Mouse (Mus musculus): Measurements from ENCODE around the gene Il25. TPM values are rescaled to one million over a fixed set of nuclear protein-coding genes. Genes with fewer than 3 reads are reported as not detected.
"Not testable (repeated sequence)": the region's sequence is repeated elsewhere in the genome, so short reads cannot be mapped to it uniquely, and the experiment has no call there.

Il25 gene
- polyA plus RNA-seq, 1 experiment from 2014 or later, result not detected

- 40% methylated on average over 12 of the region's 12 CpGs for WGBS
These were observed 7.1 kb downstream of the Il25 start for GRCm38 (mm10) chr14:54939434-54940175.

GRCm38 (mm10) chr14:54940176-54940530 lies 7.7 kb downstream of the Il25 start:
- Histone ChIP-seq H3K9me3 (ENCODE audit: low read length) (no peaks in the 10 kb centered on the region), H3K9ac (replicated peaks; ENCODE audit: low read length) (no peak overlapping the region), H3K27me3 (ENCODE audit: insufficient read depth, low read length) (no peaks in the 10 kb centered on the region), H3K36me3 (ENCODE audit: insufficient read depth, low read length) (no peaks in the 10 kb centered on the region), H3K4me1 (ENCODE audit: insufficient read depth, low read length) (peaks cover 16% of the 10 kb centered on the region; the same call in 1 of the 2 replicates), H3K4me2 (replicated peaks; ENCODE audit: low read depth, low read length) (no peak overlapping the region), H3K27ac (ENCODE audit: low read length) (no peak overlapping the region), H3K4me3 (ENCODE audit: low read length) (no peak overlapping the region)
- 61% methylated on average over 3 of the region's 3 CpGs for WGBS
- ATAC-seq (ENCODE audit: low FRiP score, low TSS enrichment), result no peak

More at GRCm38 (mm10) chr14:54939434-54940175, 7.1 kb downstream of the Il25 start:
- Histone ChIP-seq H3K4me2 (replicated peaks; ENCODE audit: low read depth, low read length) (no peak overlapping the region), H3K36me3 (ENCODE audit: insufficient read depth, low read length) (no peaks in the 10 kb centered on the region), H3K27ac (ENCODE audit: low read length) (peak overlapping the region; percentile 13; the same call in 1 of the 2 replicates), H3K9ac (replicated peaks; ENCODE audit: low read length) (no peak overlapping the region), H3K27me3 (ENCODE audit: insufficient read depth, low read length) (no peaks in the 10 kb centered on the region), H3K4me1 (ENCODE audit: insufficient read depth, low read length) (peaks cover 16% of the 10 kb centered on the region; the same call in 1 of the 2 replicates), H3K9me3 (ENCODE audit: low read length) (no peaks in the 10 kb centered on the region), H3K4me3 (ENCODE audit: low read length) (no peak overlapping the region)
- peak; percentile 57 for ATAC-seq (ENCODE audit: low FRiP score, low TSS enrichment)

GRCm38 (mm10) chr14:54941024-54941978 lies 8.8 kb downstream of the Il25 start:
- no peak overlapping the region for H3K27ac ChIP-seq (ENCODE audit: low read length)
- no peak overlapping the region for H3K4me2 ChIP-seq (replicated peaks; ENCODE audit: low read depth, low read length)
- no peaks in the 10 kb centered on the region for H3K36me3 ChIP-seq (ENCODE audit: insufficient read depth, low read length)
- WGBS, result 59% methylated on average over 13 of the region's 13 CpGs
- H3K4me1 ChIP-seq (ENCODE audit: insufficient read depth, low read length), result peaks cover 10% of the 10 kb centered on the region; the same call in 1 of the 2 replicates
- no peaks in the 10 kb centered on the region for H3K9me3 ChIP-seq (ENCODE audit: low read length)
- no peak overlapping the region for H3K4me3 ChIP-seq (ENCODE audit: low read length)
- ATAC-seq (ENCODE audit: low FRiP score, low TSS enrichment), result no peak
- H3K27me3 ChIP-seq (ENCODE audit: insufficient read depth, low read length), result no peaks in the 10 kb centered on the region
- no peak overlapping the region for H3K9ac ChIP-seq (replicated peaks; ENCODE audit: low read length)

- Histone ChIP-seq H3K27ac (ENCODE audit: low read length) (no peak overlapping the region), H3K36me3 (ENCODE audit: insufficient read depth, low read length) (no peaks in the 10 kb centered on the region), H3K9me3 (ENCODE audit: low read length) (no peaks in the 10 kb centered on the region), H3K9ac (replicated peaks; ENCODE audit: low read length) (no peak overlapping the region), H3K4me3 (ENCODE audit: low read length) (no peak overlapping the region), H3K4me1 (ENCODE audit: insufficient read depth, low read length) (0 out of 2 replicates have a peak, but pooled peaks cover 5% of the 10 kb centered on the region), H3K4me2 (replicated peaks; ENCODE audit: low read depth, low read length) (no peak overlapping the region), H3K27me3 (ENCODE audit: insufficient read depth, low read length) (no peaks in the 10 kb centered on the region)
- 84% methylated on average over 7 of the region's 8 CpGs for WGBS
- ATAC-seq (ENCODE audit: low FRiP score, low TSS enrichment), result no peak
These were observed 10.0 kb downstream of the Il25 start for GRCm38 (mm10) chr14:54942479-54942878.

GRCm38 (mm10) chr14:54943971-54944370 lies 11.5 kb downstream of the Il25 start:
- no peak overlapping the region for H3K27ac ChIP-seq (ENCODE audit: low read length)
- H3K27me3 ChIP-seq (ENCODE audit: insufficient read depth, low read length), result no peaks in the 10 kb centered on the region
- 0 out of 2 replicates have a peak, but pooled peaks cover 5% of the 10 kb centered on the region for H3K4me1 ChIP-seq (ENCODE audit: insufficient read depth, low read length)
- H3K9me3 ChIP-seq (ENCODE audit: low read length), result no peaks in the 10 kb centered on the region
- no peak overlapping the region for H3K4me2 ChIP-seq (replicated peaks; ENCODE audit: low read depth, low read length)
- H3K4me3 ChIP-seq (ENCODE audit: low read length), result no peak overlapping the region
- WGBS, result 96% methylated on average over 7 of the region's 7 CpGs
- H3K36me3 ChIP-seq (ENCODE audit: insufficient read depth, low read length), result no peaks in the 10 kb centered on the region
- H3K9ac ChIP-seq (replicated peaks; ENCODE audit: low read length), result no peak overlapping the region
- no peak for ATAC-seq (ENCODE audit: low FRiP score, low TSS enrichment)

GRCm38 (mm10) chr14:54944939-54945338 lies 12.4 kb downstream of the Il25 start:
- no peak overlapping the region for H3K9ac ChIP-seq (replicated peaks; ENCODE audit: low read length)
- ATAC-seq (ENCODE audit: low FRiP score, low TSS enrichment), result no peak
- no peaks in the 10 kb centered on the region for H3K27me3 ChIP-seq (ENCODE audit: insufficient read depth, low read length)
- no peak overlapping the region for H3K4me3 ChIP-seq (ENCODE audit: low read length)
- WGBS, result 76% methylated on average over 2 of the region's 2 CpGs
- H3K27ac ChIP-seq (ENCODE audit: low read length), result no peak overlapping the region
- 0 out of 2 replicates have a peak, but pooled peaks cover 3% of the 10 kb centered on the region for H3K4me1 ChIP-seq (ENCODE audit: insufficient read depth, low read length)
- H3K4me2 ChIP-seq (replicated peaks; ENCODE audit: low read depth, low read length), result no peak overlapping the region
- H3K9me3 ChIP-seq (ENCODE audit: low read length), result no peaks in the 10 kb centered on the region
- no peaks in the 10 kb centered on the region for H3K36me3 ChIP-seq (ENCODE audit: insufficient read depth, low read length)

- Histone ChIP-seq H3K9me3 (ENCODE audit: low read length) (no peaks in the 10 kb centered on the region), H3K36me3 (ENCODE audit: insufficient read depth, low read length) (no peaks in the 10 kb centered on the region), H3K4me3 (ENCODE audit: low read length) (no peak overlapping the region), H3K4me2 (replicated peaks; ENCODE audit: low read depth, low read length) (no peak overlapping the region), H3K27ac (ENCODE audit: low read length) (no peak overlapping the region), H3K27me3 (ENCODE audit: insufficient read depth, low read length) (no peaks in the 10 kb centered on the region), H3K4me1 (ENCODE audit: insufficient read depth, low read length) (no peaks in the 10 kb centered on the region), H3K9ac (replicated peaks; ENCODE audit: low read length) (no peak overlapping the region)
- no peak for ATAC-seq (ENCODE audit: low FRiP score, low TSS enrichment)
- 64% methylated on average over 19 of the region's 19 CpGs for WGBS
These were observed 13.6 kb downstream of the Il25 start for GRCm38 (mm10) chr14:54945975-54946704.

GRCm38 (mm10) chr14:54947008-54947407 lies 14.5 kb downstream of the Il25 start:
- H3K27ac ChIP-seq (ENCODE audit: low read length); H3K9me3 ChIP-seq (ENCODE audit: low read length); H3K36me3 ChIP-seq (ENCODE audit: insufficient read depth, low read length); H3K4me1 ChIP-seq (ENCODE audit: insufficient read depth, low read length); H3K9ac ChIP-seq (replicated peaks; ENCODE audit: low read length); H3K4me3 ChIP-seq (ENCODE audit: low read length); H3K4me2 ChIP-seq (replicated peaks; ENCODE audit: low read depth, low read length); H3K27me3 ChIP-seq (ENCODE audit: insufficient read depth, low read length); ATAC-seq (ENCODE audit: low FRiP score, low TSS enrichment): not testable (repeated sequence)
- 86% methylated on average over 8 of the region's 11 CpGs for WGBS

- no peak overlapping the region for H3K9ac ChIP-seq (replicated peaks; ENCODE audit: low read length)
- no peaks in the 10 kb centered on the region for H3K36me3 ChIP-seq (ENCODE audit: insufficient read depth, low read length)
- ATAC-seq (ENCODE audit: low FRiP score, low TSS enrichment), result no peak
- no peaks in the 10 kb centered on the region for H3K4me1 ChIP-seq (ENCODE audit: insufficient read depth, low read length)
- H3K4me2 ChIP-seq (replicated peaks; ENCODE audit: low read depth, low read length), result no peak overlapping the region
- H3K27me3 ChIP-seq (ENCODE audit: insufficient read depth, low read length), result no peaks in the 10 kb centered on the region
- H3K9me3 ChIP-seq (ENCODE audit: low read length), result no peaks in the 10 kb centered on the region
- WGBS, result 72% methylated on average over 9 of the region's 9 CpGs
- H3K4me3 ChIP-seq (ENCODE audit: low read length), result no peak overlapping the region
- no peak overlapping the region for H3K27ac ChIP-seq (ENCODE audit: low read length)
These were observed 16.3 kb downstream of the Il25 start for GRCm38 (mm10) chr14:54948781-54949180.
